Mouse (Mus musculus): ENCODE data around the gene Tnni3. TPM values are rescaled to one million over a fixed set of nuclear protein-coding genes. Genes with fewer than 3 reads are reported as not detected.

Tnni3 gene
- polyA plus RNA-seq, 1 experiment from 2014 or later: 5.3 TPM

DNA sequence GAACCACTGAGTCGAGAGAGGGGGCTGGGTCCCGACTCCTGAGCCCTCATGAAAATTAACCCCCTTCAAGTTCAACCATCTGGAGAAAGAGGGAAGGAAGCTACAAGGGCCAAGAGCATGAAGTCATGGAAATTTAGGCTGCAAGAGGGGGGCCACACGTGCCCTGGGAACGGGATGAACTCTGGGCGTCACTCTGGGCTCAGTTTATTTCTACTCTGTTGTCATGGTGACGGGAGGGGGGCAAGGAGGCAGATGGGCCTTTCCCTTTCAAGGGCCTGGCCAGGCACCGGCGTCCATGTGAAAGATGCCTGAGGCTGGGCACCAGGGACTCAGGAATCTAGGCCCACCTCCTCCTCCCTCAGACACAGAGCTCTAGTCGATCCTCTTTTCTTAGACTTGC is 25.8 kb downstream of the Tnni3 start:
- Histone ChIP-seq H3K9ac (ENCODE audit: low read length) (no peak overlapping the region), H3K36me3 (ENCODE audit: control insufficient read depth, insufficient read depth, low read length) (0 out of 2 replicates have a peak, but pooled peaks cover 3% of the 10 kb centered on the region)

DNA sequence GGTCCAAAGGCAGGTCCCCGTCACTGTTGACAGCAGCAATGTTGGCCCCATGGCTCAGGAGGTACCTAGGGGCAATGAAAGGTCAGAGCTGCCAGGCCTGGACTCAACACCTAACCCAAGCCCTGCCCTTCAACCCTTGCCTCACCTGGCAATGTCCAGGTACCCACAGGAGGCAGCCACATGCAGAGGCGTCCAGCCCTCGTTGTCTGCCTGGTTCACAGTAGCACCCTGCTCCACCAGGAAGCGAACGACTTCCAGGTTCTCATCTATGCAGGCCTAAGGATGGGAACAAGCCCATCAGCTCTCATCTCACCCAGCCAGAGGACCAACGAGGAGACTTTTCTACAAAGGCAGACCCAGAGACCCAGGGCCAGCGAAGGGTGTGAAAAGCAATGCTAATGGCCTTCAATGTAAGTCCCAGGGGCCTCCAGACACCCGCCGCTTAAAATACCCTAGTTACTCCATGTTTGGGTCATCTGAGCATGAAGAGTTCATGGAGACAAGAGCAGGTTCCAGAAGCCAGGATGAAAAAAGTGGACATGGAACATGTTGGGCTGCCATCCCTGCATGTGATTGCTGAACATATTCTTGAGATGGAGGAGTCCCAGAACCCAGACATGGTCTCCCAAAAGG is 26.6 kb downstream of the Tnni3 start:
- H3K27me3 ChIP-seq (ENCODE audit: control insufficient read depth, insufficient read depth, low read length): no peaks in the 10 kb centered on the region
- H3K4me3 ChIP-seq (ENCODE audit: low read depth, low read length): no peak overlapping the region
- WGBS: 92% methylated on average over 9 of the region's 9 CpGs
- H3K36me3 ChIP-seq (ENCODE audit: control insufficient read depth, insufficient read depth, low read length): 0 out of 2 replicates have a peak, but pooled peaks cover 3% of the 10 kb centered on the region
- H3K4me1 ChIP-seq (ENCODE audit: control insufficient read depth, insufficient read depth, low read length): peaks cover 12% of the 10 kb centered on the region; the same call in 1 of the 2 replicates
- DNase-seq (ENCODE audit: low spot score) (no peak), ATAC-seq (ENCODE audit: insufficient number of reproducible peaks, low FRiP score, low TSS enrichment, low read depth) (no peak)
- H3K9ac ChIP-seq (ENCODE audit: low read length): no peak overlapping the region
- no peak overlapping the region for H3K27ac ChIP-seq (replicated peaks; ENCODE audit: low read depth, low read length)
- no peak overlapping the region for H3K4me2 ChIP-seq (ENCODE audit: low read depth, severe bottlenecking)
- H3K9me3 ChIP-seq (ENCODE audit: control insufficient read depth, low read length): no peaks in the 10 kb centered on the region

More for the DNA sequence above, 25.8 kb downstream of the Tnni3 start:
- H3K4me2 ChIP-seq (ENCODE audit: low read depth, severe bottlenecking): no peak overlapping the region
- H3K4me1 ChIP-seq (ENCODE audit: control insufficient read depth, insufficient read depth, low read length): peaks cover 12% of the 10 kb centered on the region; the same call in 1 of the 2 replicates
- H3K4me3 ChIP-seq (ENCODE audit: low read depth, low read length): no peak overlapping the region
- no peak overlapping the region for H3K27ac ChIP-seq (replicated peaks; ENCODE audit: low read depth, low read length)
- H3K9me3 ChIP-seq (ENCODE audit: control insufficient read depth, low read length): no peaks in the 10 kb centered on the region
- DNase-seq (ENCODE audit: low spot score) (peak; percentile 35), ATAC-seq (ENCODE audit: insufficient number of reproducible peaks, low FRiP score, low TSS enrichment, low read depth) (no peak)
- no peaks in the 10 kb centered on the region for H3K27me3 ChIP-seq (ENCODE audit: control insufficient read depth, insufficient read depth, low read length)
- WGBS: 46% methylated on average over 9 of the region's 9 CpGs

DNA sequence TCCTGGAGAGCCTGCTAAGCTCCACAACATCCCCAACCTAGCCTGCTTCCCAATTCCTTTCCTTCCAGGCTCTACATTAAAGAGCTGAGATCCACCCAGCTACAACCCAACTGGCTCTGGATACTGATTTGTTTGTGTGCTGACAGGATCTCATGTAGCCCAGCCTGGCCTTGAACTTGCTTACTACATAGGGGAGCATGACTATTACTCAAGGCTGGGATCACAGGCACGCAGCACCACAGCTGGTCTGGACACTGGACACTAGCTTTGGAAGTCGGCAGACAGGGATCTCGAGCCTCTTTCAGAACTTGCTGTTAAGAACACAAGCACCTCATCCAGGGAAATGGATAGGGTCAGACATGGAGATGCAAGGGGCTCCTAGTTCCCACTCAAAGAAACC is 27.6 kb downstream of the Tnni3 start:
- WGBS: 94% methylated on average over 3 of the region's 3 CpGs

DNA sequence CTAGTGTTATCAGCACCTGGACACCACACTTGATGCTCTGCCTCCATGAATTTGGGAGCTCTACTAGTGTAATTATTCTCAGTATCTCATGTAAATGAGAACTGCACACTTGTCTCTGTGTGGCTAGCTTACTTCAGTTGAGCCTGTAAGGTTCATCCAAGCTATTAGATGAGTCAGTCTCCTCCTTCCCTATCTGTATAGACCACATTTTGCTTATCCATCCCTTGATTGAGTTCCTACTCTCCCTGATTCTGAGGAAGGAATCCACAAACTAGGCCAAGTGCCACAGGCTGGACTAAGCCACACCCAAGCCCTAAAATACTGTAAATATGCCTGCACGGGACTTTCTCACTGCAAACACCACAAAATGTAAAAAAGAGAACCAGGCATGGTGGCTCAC is 30.0 kb downstream of the Tnni3 start:
- Histone ChIP-seq H3K27me3 (ENCODE audit: control insufficient read depth, insufficient read depth, low read length) (no peaks in the 10 kb centered on the region), H3K27ac (replicated peaks; ENCODE audit: low read depth, low read length) (no peak overlapping the region), H3K4me3 (ENCODE audit: low read depth, low read length) (no peak overlapping the region), H3K36me3 (ENCODE audit: control insufficient read depth, insufficient read depth, low read length) (peaks cover 6% of the 10 kb centered on the region), H3K9me3 (ENCODE audit: control insufficient read depth, low read length) (no peaks in the 10 kb centered on the region), H3K4me1 (ENCODE audit: control insufficient read depth, insufficient read depth, low read length) (peaks cover 3% of the 10 kb centered on the region; the same call in 1 of the 2 replicates), H3K9ac (ENCODE audit: low read length) (no peak overlapping the region), H3K4me2 (ENCODE audit: low read depth, severe bottlenecking) (no peak overlapping the region)
- DNase-seq (ENCODE audit: low spot score) (no peak), ATAC-seq (ENCODE audit: insufficient number of reproducible peaks, low FRiP score, low TSS enrichment, low read depth) (no peak)
- 65% methylated on average over 1 of the region's 1 CpGs for WGBS

More for the DNA sequence above, 27.6 kb downstream of the Tnni3 start:
- H3K27ac ChIP-seq (replicated peaks; ENCODE audit: low read depth, low read length): no peak overlapping the region
- peaks cover 12% of the 10 kb centered on the region; the same call in 1 of the 2 replicates for H3K4me1 ChIP-seq (ENCODE audit: control insufficient read depth, insufficient read depth, low read length)
- no peaks in the 10 kb centered on the region for H3K27me3 ChIP-seq (ENCODE audit: control insufficient read depth, insufficient read depth, low read length)
- DNase-seq (ENCODE audit: low spot score): no peak
- no peak overlapping the region for H3K9ac ChIP-seq (ENCODE audit: low read length)
- no peak overlapping the region for H3K4me3 ChIP-seq (ENCODE audit: low read depth, low read length)
- no peak for ATAC-seq (ENCODE audit: insufficient number of reproducible peaks, low FRiP score, low TSS enrichment, low read depth)
- 0 out of 2 replicates have a peak, but pooled peaks cover 3% of the 10 kb centered on the region for H3K36me3 ChIP-seq (ENCODE audit: control insufficient read depth, insufficient read depth, low read length)
- no peak overlapping the region for H3K4me2 ChIP-seq (ENCODE audit: low read depth, severe bottlenecking)
- no peaks in the 10 kb centered on the region for H3K9me3 ChIP-seq (ENCODE audit: control insufficient read depth, low read length)

DNA sequence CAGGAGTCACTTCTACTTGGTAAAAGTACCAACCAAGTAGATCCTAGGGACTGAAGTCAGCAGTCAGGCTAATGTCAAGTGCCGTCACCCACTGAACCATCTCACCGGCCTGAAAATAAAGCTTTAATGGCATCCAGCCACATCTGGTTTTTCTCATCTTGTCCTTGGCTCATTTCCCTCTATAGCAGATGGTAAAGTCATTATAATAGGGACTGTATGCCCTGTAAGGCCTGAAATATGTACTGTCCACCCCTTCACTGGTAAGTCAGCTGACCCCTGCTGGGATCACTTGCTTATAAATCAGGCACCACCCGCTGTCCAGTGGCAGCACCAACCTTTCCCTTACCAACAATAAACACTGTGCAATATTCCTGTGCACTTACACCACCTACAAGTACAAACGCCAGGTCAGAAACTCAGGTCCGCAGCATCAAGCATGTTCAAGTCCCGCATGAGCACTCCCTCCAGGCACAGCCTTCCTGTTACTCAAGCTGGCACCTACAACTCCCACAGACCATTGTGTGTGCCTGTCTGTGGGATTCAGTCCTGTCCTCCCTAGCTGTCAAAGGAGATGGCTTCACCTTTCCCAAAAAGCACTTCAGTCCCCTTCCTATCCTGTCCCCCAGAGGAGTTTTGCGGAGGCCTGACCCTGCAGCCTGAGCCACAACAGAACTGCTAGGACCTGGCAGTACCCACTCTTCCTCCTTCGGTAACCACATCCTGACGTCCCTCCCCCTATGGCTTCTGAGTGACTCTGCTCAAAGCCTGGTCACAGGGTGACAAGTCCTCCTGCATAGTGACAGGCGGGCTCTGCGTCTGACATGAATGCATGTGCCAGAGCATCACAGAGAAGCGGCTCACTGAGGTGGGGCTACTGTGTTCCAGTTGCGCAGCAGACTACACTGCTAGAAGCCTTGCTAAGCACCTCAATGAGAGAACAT is 31.5 kb downstream of the Tnni3 start:
- Histone ChIP-seq H3K4me1 (ENCODE audit: control insufficient read depth, insufficient read depth, low read length) (no peaks in the 10 kb centered on the region), H3K4me2 (ENCODE audit: low read depth, severe bottlenecking) (no peak overlapping the region), H3K27me3 (ENCODE audit: control insufficient read depth, insufficient read depth, low read length) (no peaks in the 10 kb centered on the region), H3K27ac (replicated peaks; ENCODE audit: low read depth, low read length) (no peak overlapping the region), H3K9ac (ENCODE audit: low read length) (no peak overlapping the region), H3K4me3 (ENCODE audit: low read depth, low read length) (no peak overlapping the region), H3K9me3 (ENCODE audit: control insufficient read depth, low read length) (no peaks in the 10 kb centered on the region), H3K36me3 (ENCODE audit: control insufficient read depth, insufficient read depth, low read length) (peaks cover 6% of the 10 kb centered on the region)
- DNase-seq (ENCODE audit: low spot score) (no peak), ATAC-seq (ENCODE audit: insufficient number of reproducible peaks, low FRiP score, low TSS enrichment, low read depth) (peak; percentile 35; the same call in 1 of the 2 replicates)
- WGBS: 76% methylated on average over 13 of the region's 13 CpGs

DNA sequence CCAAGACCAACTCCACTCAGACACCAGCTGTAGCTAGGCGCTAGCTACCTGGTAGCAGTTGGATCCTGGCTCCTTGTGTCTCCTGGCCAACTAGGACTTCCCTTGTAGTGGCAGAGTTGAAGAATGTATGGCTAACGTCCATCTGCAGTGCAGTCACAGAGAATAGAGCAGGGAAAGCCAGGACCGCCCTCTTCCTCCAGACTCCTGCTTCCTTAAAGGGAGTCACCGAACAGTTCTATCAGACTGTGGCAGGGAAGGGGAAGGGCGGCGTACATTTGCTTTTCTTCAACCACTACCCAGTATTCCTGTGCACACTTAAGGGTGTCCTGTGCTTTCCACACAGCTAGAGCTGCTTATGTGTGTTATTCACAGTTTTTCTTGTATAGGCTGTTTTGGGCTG is 32.7 kb downstream of the Tnni3 start:
- WGBS: 90% methylated on average over 6 of the region's 6 CpGs
- Histone ChIP-seq H3K27ac (replicated peaks; ENCODE audit: low read depth, low read length) (no peak overlapping the region), H3K9ac (ENCODE audit: low read length) (no peak overlapping the region), H3K4me3 (ENCODE audit: low read depth, low read length) (no peak overlapping the region), H3K27me3 (ENCODE audit: control insufficient read depth, insufficient read depth, low read length) (no peaks in the 10 kb centered on the region), H3K9me3 (ENCODE audit: control insufficient read depth, low read length) (no peaks in the 10 kb centered on the region), H3K36me3 (ENCODE audit: control insufficient read depth, insufficient read depth, low read length) (peaks cover 3% of the 10 kb centered on the region), H3K4me1 (ENCODE audit: control insufficient read depth, insufficient read depth, low read length) (no peaks in the 10 kb centered on the region), H3K4me2 (ENCODE audit: low read depth, severe bottlenecking) (no peak overlapping the region)
- DNase-seq (ENCODE audit: low spot score) (no peak), ATAC-seq (ENCODE audit: insufficient number of reproducible peaks, low FRiP score, low TSS enrichment, low read depth) (no peak)

DNA sequence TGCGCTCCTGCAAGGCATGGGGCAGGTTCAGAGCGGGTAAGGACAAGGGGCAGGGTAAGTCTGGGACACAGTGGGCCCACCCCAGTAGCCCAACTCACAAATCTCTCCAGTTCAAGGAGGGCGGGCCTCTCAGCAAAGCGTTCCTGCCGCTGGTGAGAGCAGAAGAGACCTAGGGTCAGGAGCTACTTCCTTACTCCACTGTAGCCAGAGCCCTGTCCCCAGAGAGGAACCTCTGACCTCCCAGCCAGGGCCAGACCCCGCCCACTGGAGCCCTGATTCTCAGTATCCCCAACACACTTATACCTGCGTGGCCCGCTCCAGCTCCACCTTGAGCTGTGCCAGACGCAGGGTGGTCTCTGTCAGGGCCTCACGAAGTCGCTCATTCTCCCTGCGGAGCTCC is 41.7 kb downstream of the Tnni3 start:
- DNase-seq (ENCODE audit: low spot score): no peak
- H3K9ac ChIP-seq (ENCODE audit: low read length): no peak overlapping the region
- no peaks in the 10 kb centered on the region for H3K27me3 ChIP-seq (ENCODE audit: control insufficient read depth, insufficient read depth, low read length)
- H3K4me1 ChIP-seq (ENCODE audit: control insufficient read depth, insufficient read depth, low read length): peaks cover 6% of the 10 kb centered on the region; the same call in 1 of the 2 replicates
- no peak overlapping the region for H3K27ac ChIP-seq (replicated peaks; ENCODE audit: low read depth, low read length)
- no peaks in the 10 kb centered on the region for H3K9me3 ChIP-seq (ENCODE audit: control insufficient read depth, low read length)
- no peak overlapping the region for H3K4me2 ChIP-seq (ENCODE audit: low read depth, severe bottlenecking)
- H3K4me3 ChIP-seq (ENCODE audit: low read depth, low read length): no peak overlapping the region
- peaks cover 22% of the 10 kb centered on the region for H3K36me3 ChIP-seq (ENCODE audit: control insufficient read depth, insufficient read depth, low read length)
- WGBS: 87% methylated on average over 12 of the region's 12 CpGs
- no peak for ATAC-seq (ENCODE audit: insufficient number of reproducible peaks, low FRiP score, low TSS enrichment, low read depth)

DNA sequence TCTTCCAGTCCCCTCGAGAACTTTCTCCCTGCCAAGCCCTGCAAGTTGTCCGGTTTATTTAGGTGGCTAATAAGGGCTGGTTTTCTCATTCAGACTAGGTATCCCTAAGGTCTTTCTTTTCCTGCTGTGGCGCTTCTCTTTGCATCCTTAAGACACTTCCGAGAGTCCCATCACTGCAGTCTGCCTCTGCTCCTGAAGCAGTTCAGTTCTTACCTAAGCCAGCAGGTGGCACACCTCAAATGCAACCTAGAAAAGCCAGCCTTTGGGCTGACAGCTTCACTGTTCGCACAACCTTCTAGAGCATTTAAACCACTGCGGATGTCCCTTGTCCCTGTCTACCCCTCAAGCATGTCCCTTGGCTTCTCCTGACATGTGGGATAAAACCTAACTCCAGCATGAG is 44.4 kb downstream of the Tnni3 start:
- H3K27me3 ChIP-seq (ENCODE audit: control insufficient read depth, insufficient read depth, low read length): 0 out of 2 replicates have a peak, but pooled peaks cover 2% of the 10 kb centered on the region
- no peak overlapping the region for H3K4me2 ChIP-seq (ENCODE audit: low read depth, severe bottlenecking)
- ATAC-seq (ENCODE audit: insufficient number of reproducible peaks, low FRiP score, low TSS enrichment, low read depth) (no peak), DNase-seq (ENCODE audit: low spot score) (peak; percentile 61)
- 25% methylated on average over 6 of the region's 6 CpGs for WGBS
- peaks cover 18% of the 10 kb centered on the region for H3K36me3 ChIP-seq (ENCODE audit: control insufficient read depth, insufficient read depth, low read length)
- H3K9me3 ChIP-seq (ENCODE audit: control insufficient read depth, low read length): no peaks in the 10 kb centered on the region
- no peak overlapping the region for H3K9ac ChIP-seq (ENCODE audit: low read length)
- H3K4me1 ChIP-seq (ENCODE audit: control insufficient read depth, insufficient read depth, low read length): peaks cover 6% of the 10 kb centered on the region; the same call in 1 of the 2 replicates
- H3K27ac ChIP-seq (replicated peaks; ENCODE audit: low read depth, low read length): no peak overlapping the region
- H3K4me3 ChIP-seq (ENCODE audit: low read depth, low read length): no peak overlapping the region
